Mouse (Mus musculus): ENCODE measurements around the gene Mrpl12. TPM values are rescaled to one million over a fixed set of nuclear protein-coding genes. Genes with fewer than 3 reads are reported as not detected.

Gene Mrpl12
- total and polyA plus RNA-seq, 3 experiments = 374 to 461 (median 457) TPM

- Histone ChIP-seq H3K9me3 (replicated peaks; ENCODE audit: insufficient read depth, low read length) (no peaks in the 10 kb centered on the region), H3K27me3 (ENCODE audit: control insufficient read depth in 1 of 2, insufficient read depth in 2 of 2, low read length in 2 of 2) (no peaks in the 10 kb centered on the region; a peak in 1 of 4 replicates), H3K79me2 (ENCODE audit: control insufficient read depth, insufficient read depth, low read length, poor library complexity) (no peaks in the 10 kb centered on the region), H3K4me1 (ENCODE audit: control insufficient read depth in 1 of 2, insufficient read depth in 2 of 2, low read length in 2 of 2) (no peaks in the 10 kb centered on the region), H3K36me3 (ENCODE audit: control insufficient read depth in 1 of 2, insufficient read depth in 2 of 2, low read length in 2 of 2) (no peaks in the 10 kb centered on the region), H3K4me3 (ENCODE audit: control insufficient read depth in 1 of 2, insufficient read depth in 1 of 2, low read depth in 2 of 2, low read length in 2 of 2) (no peak overlapping the region), H3K9ac (ENCODE audit: control insufficient read depth, low read depth, low read length, poor library complexity, severe bottlenecking) (no peak overlapping the region), H3K27ac (ENCODE audit: control insufficient read depth, low read depth, low read length) (no peak overlapping the region)
- DNase-seq (ENCODE audit: low read depth, low spot score) = no peak
- TF ChIP-seq MAZ (IDR thresholded peaks at IDR 0.05; ENCODE audit: low read depth, low read length) (no peak), MYC (IDR thresholded peaks at IDR 0.05; ENCODE audit: low read depth, low read length) (no peak), ZNF384 (IDR thresholded peaks at IDR 0.05; ENCODE audit: low read depth, low read length) (no peak), MEF2A (IDR thresholded peaks at IDR 0.05; ENCODE audit: extremely low read depth, insufficient replicate concordance, low read depth, low read length, poor library complexity, severe bottlenecking) (no peak), EP300 (IDR thresholded peaks at IDR 0.05; ENCODE audit: low read depth in 1 of 2, low read length in 2 of 2) (no peak), UBTF (IDR thresholded peaks at IDR 0.05; ENCODE audit: borderline replicate concordance, insufficient read depth, low read depth, low read length) (no peak), USF2 (IDR thresholded peaks at IDR 0.05; ENCODE audit: borderline replicate concordance in 1 of 2, insufficient read depth in 1 of 2, low read depth in 1 of 2, low read length in 2 of 2) (no peak), CTCF (IDR thresholded peaks at IDR 0.05 in 2 of 3, conservative IDR thresholded peaks at IDR 0.05 in 1 of 3; ENCODE audit: control insufficient read depth in 1 of 3, insufficient read depth in 1 of 3, low read depth in 2 of 3, low read length in 3 of 3, poor library complexity in 1 of 3, severe bottlenecking in 1 of 3) (no peak), GATA1 (IDR thresholded peaks at IDR 0.05; ENCODE audit: low read depth, low read length) (no peak), TBP (IDR thresholded peaks at IDR 0.05; ENCODE audit: low read depth, low read length) (no peak), SMC3 (IDR thresholded peaks at IDR 0.05; ENCODE audit: low read depth, low read length) (no peak), BHLHE40 (IDR thresholded peaks at IDR 0.05; ENCODE audit: borderline replicate concordance, low read depth, low read length) (no peak), HCFC1 (IDR thresholded peaks at IDR 0.05; ENCODE audit: low read depth, low read length) (no peak), RAD21 (IDR thresholded peaks at IDR 0.05; ENCODE audit: low read depth, low read length) (no peak)
Observed at GRCm38 (mm10) chr11:120498891-120499290, 14.5 kb downstream of the Mrpl12 start.

- Histone ChIP-seq H3K4me1 (ENCODE audit: control insufficient read depth in 1 of 2, insufficient read depth in 2 of 2, low read length in 2 of 2) (no peaks in the 10 kb centered on the region), H3K4me3 (ENCODE audit: control insufficient read depth in 1 of 2, insufficient read depth in 1 of 2, low read depth in 2 of 2, low read length in 2 of 2) (no peak overlapping the region), H3K9me3 (replicated peaks; ENCODE audit: insufficient read depth, low read length) (no peaks in the 10 kb centered on the region), H3K36me3 (ENCODE audit: control insufficient read depth in 1 of 2, insufficient read depth in 2 of 2, low read length in 2 of 2) (no peaks in the 10 kb centered on the region), H3K27ac (ENCODE audit: control insufficient read depth, low read depth, low read length) (no peak overlapping the region), H3K27me3 (ENCODE audit: control insufficient read depth in 1 of 2, insufficient read depth in 2 of 2, low read length in 2 of 2) (no peaks in the 10 kb centered on the region; a peak in 1 of 4 replicates), H3K9ac (ENCODE audit: control insufficient read depth, low read depth, low read length, poor library complexity, severe bottlenecking) (no peak overlapping the region), H3K79me2 (ENCODE audit: control insufficient read depth, insufficient read depth, low read length, poor library complexity) (no peaks in the 10 kb centered on the region)
- peak in 1 of 2 experiments; percentile 41; a peak in 1 of 4 replicates for TF ChIP-seq POLR2A (IDR thresholded peaks at IDR 0.05; ENCODE audit: control insufficient read depth in 1 of 2, insufficient read depth in 1 of 2, low read depth in 1 of 2, low read length in 2 of 2, poor library complexity in 1 of 2)
- no peak for TF ChIP-seq BHLHE40 (IDR thresholded peaks at IDR 0.05; ENCODE audit: borderline replicate concordance, low read depth, low read length)
- 0 out of 2 replicates have a peak, but pooled peaks have one; percentile 22 for TF ChIP-seq E2F4 (IDR thresholded peaks at IDR 0.05; ENCODE audit: borderline replicate concordance, low read depth, low read length)
- no peak for DNase-seq (ENCODE audit: low read depth, low spot score)
Observed at GRCm38 (mm10) chr11:120499894-120500293, 15.5 kb downstream of the Mrpl12 start.
